Mouse (Mus musculus) cortical plate, adult 2 months (tissue): ENCODE data around the gene Slc35f3. TPM values are rescaled to one million over a fixed set of nuclear protein-coding genes. Genes with fewer than 3 reads are reported as not detected.

Experiments used
- H3K27ac ChIP-seq: fragments of 200-500 bp; 2 replicates; pipeline ENCODE4 v1.5.1; 2012; ENCODE audit warnings: low read length, control low read depth, inconsistent platforms; ENCODE audit not compliant: insufficient read depth
- H3K4me1 ChIP-seq: fragments of 200-500 bp; 2 replicates; pipeline ENCODE4 v1.6.1; 2011; ENCODE audit warnings: low read length; ENCODE audit not compliant: control insufficient read depth, insufficient read depth
- H3K4me3 ChIP-seq: fragments of 200-500 bp; 2 replicates; pipeline ENCODE4 v1.5.1; 2011; ENCODE audit warnings: mild to moderate bottlenecking, low read length, control low read depth; ENCODE audit not compliant: insufficient read depth
- CTCF ChIP-seq: fragments of 200-500 bp; IDR thresholded peaks from 2 replicates; pipeline ENCODE4 v1.5.1; 2011; ENCODE audit warnings: mild to moderate bottlenecking, control low read depth, low read length; ENCODE audit not compliant: insufficient read depth; ENCODE audit errors: extremely low read depth
- POLR2A ChIP-seq: fragments of 200-500 bp; IDR thresholded peaks from 2 replicates; pipeline ENCODE4 v1.6.1; 2011; ENCODE audit warnings: mild to moderate bottlenecking, low read length, control low read depth; ENCODE audit not compliant: insufficient read depth; ENCODE audit errors: extremely low read depth
- polyA plus RNA-seq: library from polyadenylated mRNA; depleted of rRNA; stranded (reverse); fragments of >200 nt; gene quantifications from 2 replicates; pipeline ENCODE4 v1.2.3, GENCODE M21; 2012

Slc35f3 gene
- polyA plus RNA-seq, 1 experiment = 11.7 TPM

- no peak overlapping the region for H3K4me3 ChIP-seq
- H3K4me1 ChIP-seq = peaks cover 12% of the 10 kb centered on the region
- TF ChIP-seq POLR2A (no peak), CTCF (no peak)
- 0 out of 2 replicates have a peak overlapping the region, but pooled peaks have one; percentile 7 for H3K27ac ChIP-seq
Observed at GRCm38 (mm10) chr8:126326136-126326535, 27.8 kb downstream of the Slc35f3 start.

GRCm38 (mm10) chr8:126326731-126327130 is 28.4 kb downstream of the Slc35f3 start:
- TF ChIP-seq POLR2A = no peak
- H3K4me3 ChIP-seq = no peak overlapping the region
- H3K27ac ChIP-seq = no peak overlapping the region
- H3K4me1 ChIP-seq = peaks cover 12% of the 10 kb centered on the region

GRCm38 (mm10) chr8:126327786-126328185 is 29.4 kb downstream of the Slc35f3 start:
- peaks cover 12% of the 10 kb centered on the region for H3K4me1 ChIP-seq
- no peak overlapping the region for H3K27ac ChIP-seq
- H3K4me3 ChIP-seq = no peak overlapping the region
- TF ChIP-seq POLR2A (no peak), CTCF (no peak)

GRCm38 (mm10) chr8:126338864-126339263 is 40.5 kb downstream of the Slc35f3 start:
- H3K27ac ChIP-seq = no peak overlapping the region
- peaks cover 12% of the 10 kb centered on the region for H3K4me1 ChIP-seq
- no peak for TF ChIP-seq CTCF
- TF ChIP-seq POLR2A = no peak
- no peak overlapping the region for H3K4me3 ChIP-seq

- H3K4me1 ChIP-seq = peaks cover 9% of the 10 kb centered on the region
- H3K27ac ChIP-seq = no peak overlapping the region
- no peak overlapping the region for H3K4me3 ChIP-seq
- TF ChIP-seq CTCF = no peak
- no peak for TF ChIP-seq POLR2A
Observed at GRCm38 (mm10) chr8:126339357-126339756, 41.0 kb downstream of the Slc35f3 start.

GRCm38 (mm10) chr8:126341200-126341599 is 42.8 kb downstream of the Slc35f3 start:
- Histone ChIP-seq H3K27ac (no peak overlapping the region), H3K4me3 (no peak overlapping the region), H3K4me1 (peaks cover 6% of the 10 kb centered on the region)
- no peak for TF ChIP-seq POLR2A
- no peak for TF ChIP-seq CTCF

- no peak overlapping the region for H3K27ac ChIP-seq
- peaks cover 3% of the 10 kb centered on the region for H3K4me1 ChIP-seq
- TF ChIP-seq POLR2A (no peak), CTCF (no peak)
- H3K4me3 ChIP-seq = no peak overlapping the region
Observed at GRCm38 (mm10) chr8:126343427-126343826, 45.1 kb downstream of the Slc35f3 start.

GRCm38 (mm10) chr8:126345100-126345499 is 46.7 kb downstream of the Slc35f3 start:
- no peak for TF ChIP-seq POLR2A
- TF ChIP-seq CTCF = no peak
- Histone ChIP-seq H3K4me1 (no peaks in the 10 kb centered on the region), H3K27ac (no peak overlapping the region), H3K4me3 (no peak overlapping the region)

GRCm38 (mm10) chr8:126353259-126353658 is 54.9 kb downstream of the Slc35f3 start:
- H3K27ac ChIP-seq = no peak overlapping the region
- H3K4me3 ChIP-seq = no peak overlapping the region
- peaks cover 5% of the 10 kb centered on the region for H3K4me1 ChIP-seq
- TF ChIP-seq POLR2A (no peak), CTCF (no peak)

- H3K27ac ChIP-seq = no peak overlapping the region
- peaks cover 4% of the 10 kb centered on the region for H3K4me1 ChIP-seq
- TF ChIP-seq POLR2A (no peak), CTCF (no peak)
- no peak overlapping the region for H3K4me3 ChIP-seq
Observed at GRCm38 (mm10) chr8:126357946-126358345, 59.6 kb downstream of the Slc35f3 start.

- H3K4me3 ChIP-seq = no peak overlapping the region
- TF ChIP-seq CTCF (no peak), POLR2A (no peak)
- H3K4me1 ChIP-seq = peaks cover 4% of the 10 kb centered on the region
- H3K27ac ChIP-seq = no peak overlapping the region
Observed at GRCm38 (mm10) chr8:126359296-126359695, 60.9 kb downstream of the Slc35f3 start.
